Mouse (Mus musculus): ENCODE results near the gene Grm1.
"Not testable (repeated sequence)": the region's sequence is repeated elsewhere in the genome, so short reads cannot be mapped to it uniquely, and the experiment has no call there.

The Grm1 gene

GRCm38 (mm10) chr10:11081611-11082398 is at the start of gene Grm1:
Gene Grm1, minus strand, starts transcription at chr10:11082356.
- no peak for DNase-seq (ENCODE audit: low spot score in 2 of 2)

- DNase-seq (ENCODE audit: low spot score in 2 of 2), result no peak
Measured at GRCm38 (mm10) chr10:11121781-11122180, 39.6 kb upstream of the Grm1 start.

DNA sequence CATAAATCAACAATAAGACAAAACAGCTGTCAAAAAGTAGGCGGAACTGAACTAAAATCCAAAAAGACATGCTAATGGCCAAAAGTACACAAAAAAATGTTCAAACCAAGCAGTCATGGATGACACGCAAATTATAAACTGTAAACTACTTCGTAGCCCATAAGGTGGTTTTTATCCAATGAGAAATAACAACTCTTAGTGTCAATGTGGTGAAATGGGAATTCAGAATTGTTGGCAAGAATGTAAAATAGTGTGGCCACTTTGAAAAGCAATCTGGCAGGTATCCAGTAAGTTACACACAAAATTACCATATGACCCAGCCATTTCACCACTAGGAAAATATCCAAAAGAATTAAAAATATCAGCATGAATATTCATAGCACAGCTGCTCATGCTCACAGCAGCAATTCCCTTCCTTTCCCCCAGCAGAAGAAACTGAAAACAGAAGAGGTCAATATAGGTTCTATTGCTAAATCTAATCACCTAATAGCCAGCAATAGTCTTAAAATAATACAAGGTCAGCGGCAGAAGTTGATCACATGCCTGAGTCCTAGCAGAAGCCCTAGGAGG is 16.4 kb upstream of the Grm1 start:
- no peak for DNase-seq (ENCODE audit: low spot score in 2 of 2)

- DNase-seq (ENCODE audit: low spot score in 2 of 2), result no peak
Measured at GRCm38 (mm10) chr10:11086348-11086747, 4.2 kb upstream of the Grm1 start.

- no peak for DNase-seq (ENCODE audit: low spot score in 2 of 2)
Measured at GRCm38 (mm10) chr10:11080725-11081610, 1.2 kb downstream of the Grm1 start.

GRCm38 (mm10) chr10:11080013-11080724 is 2.0 kb downstream of the Grm1 start:
- DNase-seq (ENCODE audit: low spot score in 2 of 2), result no peak

DNA sequence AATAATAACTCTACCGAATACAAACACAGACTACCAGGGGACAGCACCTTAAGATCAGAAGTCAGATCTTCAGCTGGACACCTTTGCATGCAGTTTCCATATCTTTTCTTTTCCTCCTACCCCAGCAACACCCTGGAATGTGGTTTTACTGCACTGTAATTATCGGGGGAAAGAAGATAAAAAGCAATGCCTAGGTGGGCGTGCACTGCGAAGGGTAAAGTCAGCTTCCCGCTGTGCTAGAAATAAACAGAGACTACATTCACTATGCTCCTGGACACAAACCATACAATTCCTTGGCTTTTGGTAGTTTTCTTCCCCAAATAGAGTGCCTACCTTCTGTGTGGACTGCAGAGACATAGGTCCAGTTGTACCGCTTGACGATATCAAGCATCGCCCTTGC is 2.6 kb downstream of the Grm1 start:
- no peak for DNase-seq (ENCODE audit: low spot score in 2 of 2)

- DNase-seq (ENCODE audit: low spot score in 2 of 2), result no peak
Measured at GRCm38 (mm10) chr10:11065136-11065535, 17.0 kb downstream of the Grm1 start.

DNA sequence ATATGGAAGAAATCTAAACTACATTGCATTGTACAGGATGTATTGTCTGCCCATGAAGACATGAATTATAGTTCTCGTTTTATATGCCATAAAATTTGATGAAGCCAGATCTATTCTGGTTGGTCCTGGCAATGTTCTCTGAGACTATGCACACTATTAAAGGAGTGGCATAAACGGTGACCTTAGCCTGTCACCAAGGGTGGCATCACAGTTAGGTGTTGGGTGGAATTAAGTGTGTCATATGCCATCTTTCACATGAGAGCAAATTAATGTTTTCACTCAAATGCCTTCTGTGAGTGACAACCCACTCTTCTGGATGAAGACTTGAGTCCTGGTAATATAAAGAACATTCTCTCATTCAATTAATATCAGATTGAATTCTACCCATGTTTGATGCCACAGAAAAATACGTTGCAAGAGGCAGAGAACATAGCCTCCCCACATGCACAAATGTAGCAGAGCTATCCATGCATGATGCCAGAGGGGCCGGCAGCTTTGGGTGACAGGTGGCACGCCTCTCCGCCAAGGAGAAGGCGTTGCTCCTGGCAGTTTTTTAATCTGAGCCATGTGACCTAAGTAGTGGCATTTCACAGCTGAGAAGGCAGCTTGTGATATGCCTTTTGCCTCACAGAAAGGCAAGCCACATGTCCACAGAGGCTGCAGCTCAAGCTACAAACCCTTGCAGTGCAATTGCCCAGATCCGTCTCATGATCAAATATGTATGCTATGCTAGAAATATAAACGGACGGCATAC is 20.7 kb downstream of the Grm1 start:
- DNase-seq (ENCODE audit: low spot score in 2 of 2), result no peak

- DNase-seq (ENCODE audit: low spot score in 2 of 2), result no peak
Measured at GRCm38 (mm10) chr10:11049361-11049760, 32.8 kb downstream of the Grm1 start.

- not testable (repeated sequence) for DNase-seq (ENCODE audit: low spot score in 2 of 2)
Measured at GRCm38 (mm10) chr10:11045421-11045820, 36.7 kb downstream of the Grm1 start.

- DNase-seq (ENCODE audit: low spot score in 2 of 2), result no peak
Measured at GRCm38 (mm10) chr10:11044455-11045106, 37.6 kb downstream of the Grm1 start.

GRCm38 (mm10) chr10:11039323-11039722 is 42.8 kb downstream of the Grm1 start:
- DNase-seq (ENCODE audit: low spot score in 2 of 2), result no peak

GRCm38 (mm10) chr10:11032221-11032620 is 49.9 kb downstream of the Grm1 start:
- no peak for DNase-seq (ENCODE audit: low spot score in 2 of 2)

DNA sequence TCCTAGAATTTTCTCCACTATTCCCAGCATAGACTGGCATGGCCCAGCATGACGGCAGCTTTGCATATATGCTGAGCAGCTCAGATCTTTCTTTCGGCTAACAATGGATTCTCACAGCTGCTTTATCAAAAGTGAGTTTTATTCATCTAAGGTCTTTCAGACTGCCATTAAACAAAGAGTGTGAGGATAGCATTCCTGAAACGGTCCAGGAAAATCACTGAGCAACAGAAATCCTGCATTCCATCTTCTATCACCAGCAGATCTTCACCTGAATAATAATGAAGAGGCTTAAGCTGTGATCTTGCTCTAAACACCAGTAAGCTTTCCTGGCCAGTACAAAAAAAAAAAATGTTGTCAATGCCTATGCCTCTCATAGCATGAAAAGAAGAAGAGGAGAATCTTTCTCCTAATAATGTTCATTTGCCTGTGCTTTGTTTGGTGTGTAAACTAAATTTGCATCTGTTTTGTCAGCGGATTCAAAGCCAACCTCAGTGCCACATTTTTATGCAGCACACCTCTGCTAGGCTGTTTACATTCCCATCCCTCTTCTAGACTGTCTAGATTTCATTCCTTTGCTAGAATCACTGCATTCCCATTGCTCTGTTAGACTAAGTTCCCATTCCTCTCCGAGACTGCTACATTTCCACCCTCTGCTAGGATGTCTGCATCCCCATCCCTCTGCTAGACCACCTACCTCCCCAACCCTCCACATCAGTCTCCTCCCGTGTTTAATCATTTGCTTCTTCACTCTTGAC is 56.2 kb downstream of the Grm1 start:
- DNase-seq (ENCODE audit: low spot score in 2 of 2), result no peak

DNA sequence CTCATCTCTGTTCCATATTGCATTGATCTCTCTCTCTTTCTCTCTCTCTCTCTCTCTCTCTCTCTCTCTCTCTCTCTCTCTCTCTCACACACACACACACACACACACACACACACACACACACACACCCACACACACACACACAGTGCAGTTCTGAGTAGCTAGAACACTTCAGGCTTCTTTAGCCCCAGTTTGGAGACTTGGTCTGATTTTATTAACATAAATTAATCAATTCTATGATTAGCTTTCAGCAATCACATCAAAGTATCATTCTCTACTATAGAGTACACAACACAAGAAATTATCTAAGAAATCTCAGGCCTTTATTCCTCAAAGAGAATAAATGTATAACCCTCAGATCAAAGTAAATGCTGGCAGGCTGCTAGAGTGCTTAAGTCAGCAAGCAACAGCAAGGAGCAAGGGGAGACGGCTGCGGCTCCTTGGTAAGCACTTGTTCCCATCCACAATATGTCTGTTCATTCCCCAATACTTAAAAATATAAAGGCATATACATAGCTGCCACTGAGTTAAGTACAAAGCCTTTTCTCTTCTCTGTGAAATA is 63.1 kb downstream of the Grm1 start:
- DNase-seq (ENCODE audit: low spot score in 2 of 2), result no peak

GRCm38 (mm10) chr10:11013653-11014052 is 68.5 kb downstream of the Grm1 start:
- no peak for DNase-seq (ENCODE audit: low spot score in 2 of 2)

DNA sequence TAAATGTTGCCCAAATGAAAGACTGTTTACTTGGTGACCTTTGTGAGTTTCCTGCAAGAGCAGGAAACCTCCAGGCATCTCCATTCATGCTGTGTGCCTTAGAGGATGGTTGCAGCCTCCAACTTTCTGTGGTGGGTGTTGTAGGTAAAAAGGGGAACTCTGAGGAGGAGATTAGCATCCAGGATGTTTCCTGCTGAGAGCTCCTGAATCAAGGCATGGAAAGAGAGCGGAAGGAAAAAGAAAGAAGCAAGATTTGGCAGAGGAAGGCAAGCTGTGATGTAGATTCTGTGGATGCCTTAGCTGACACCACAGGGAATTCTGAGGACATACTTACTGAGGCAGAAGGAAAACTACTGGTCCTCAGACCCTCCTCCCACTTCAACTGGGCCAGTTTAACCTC is 85.4 kb downstream of the Grm1 start:
- no peak for DNase-seq (ENCODE audit: low spot score in 2 of 2)

DNA sequence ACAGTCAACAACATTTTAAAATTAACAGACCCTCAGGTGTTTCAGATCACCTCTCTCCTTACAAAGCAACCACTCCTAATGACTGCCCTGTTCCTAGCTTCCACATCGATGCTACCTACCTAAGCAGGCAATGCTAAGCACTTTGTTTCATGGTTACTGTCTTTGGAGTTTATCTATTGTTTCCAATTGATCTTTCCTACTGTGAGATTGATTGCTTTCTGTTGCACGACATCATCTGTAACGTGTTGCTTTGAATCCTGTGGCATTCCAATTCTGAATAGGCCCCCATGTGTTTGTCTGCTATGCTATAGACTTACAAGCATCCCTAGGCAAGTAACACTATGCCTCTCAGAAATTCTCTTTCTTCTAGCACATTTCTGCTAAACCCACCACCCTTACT is 90.4 kb downstream of the Grm1 start:
- no peak for DNase-seq (ENCODE audit: low spot score in 2 of 2)

GRCm38 (mm10) chr10:10971311-10971710 is 110.8 kb downstream of the Grm1 start:
- no peak for DNase-seq (ENCODE audit: low spot score in 2 of 2)

Measured in spleen, postnatal 4 days (tissue).